Mouse (Mus musculus): ENCODE measurements around the gene AC131692.1. TPM values are rescaled to one million over a fixed set of nuclear protein-coding genes. Genes with fewer than 3 reads are reported as not detected.

Gene AC131692.1
- total RNA-seq, 4 experiments from 2014 or later, result not detected

GRCm38 (mm10) chr19:6067724-6068415 lies 26.3 kb upstream of the AC131692.1 start, which contains the start of gene Tm7sf2:
Tm7sf2 (minus strand) TSS chr19:6068373.
- DNase-seq (ENCODE audit: low spot score in 2 of 2), result peak; percentile 84 to 85

- no peak for DNase-seq (ENCODE audit: low spot score in 2 of 2)
These were observed 25.3 kb upstream of the AC131692.1 start for GRCm38 (mm10) chr19:6068951-6069350.

DNA sequence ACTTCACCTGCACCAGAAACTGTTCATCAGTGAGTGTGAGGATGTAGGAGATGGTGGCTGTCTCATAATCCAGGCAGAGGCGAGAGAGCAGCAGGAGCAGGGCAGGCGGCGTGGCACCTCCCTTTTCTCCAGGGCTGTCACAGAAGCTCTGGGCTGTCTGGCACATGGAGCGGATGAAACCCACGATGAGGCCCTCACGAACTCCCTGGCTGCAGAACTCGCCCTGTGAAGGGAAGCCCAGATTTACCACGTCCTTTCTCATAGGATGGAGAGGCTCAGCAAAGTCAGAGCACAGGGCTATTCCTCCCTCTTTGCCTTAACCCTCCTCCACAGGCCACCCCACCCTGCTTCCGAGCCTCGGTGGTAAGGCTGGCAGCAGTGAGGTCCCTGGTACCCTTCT lies 24.4 kb upstream of the AC131692.1 start:
- DNase-seq (ENCODE audit: low spot score in 2 of 2), result no peak

DNA sequence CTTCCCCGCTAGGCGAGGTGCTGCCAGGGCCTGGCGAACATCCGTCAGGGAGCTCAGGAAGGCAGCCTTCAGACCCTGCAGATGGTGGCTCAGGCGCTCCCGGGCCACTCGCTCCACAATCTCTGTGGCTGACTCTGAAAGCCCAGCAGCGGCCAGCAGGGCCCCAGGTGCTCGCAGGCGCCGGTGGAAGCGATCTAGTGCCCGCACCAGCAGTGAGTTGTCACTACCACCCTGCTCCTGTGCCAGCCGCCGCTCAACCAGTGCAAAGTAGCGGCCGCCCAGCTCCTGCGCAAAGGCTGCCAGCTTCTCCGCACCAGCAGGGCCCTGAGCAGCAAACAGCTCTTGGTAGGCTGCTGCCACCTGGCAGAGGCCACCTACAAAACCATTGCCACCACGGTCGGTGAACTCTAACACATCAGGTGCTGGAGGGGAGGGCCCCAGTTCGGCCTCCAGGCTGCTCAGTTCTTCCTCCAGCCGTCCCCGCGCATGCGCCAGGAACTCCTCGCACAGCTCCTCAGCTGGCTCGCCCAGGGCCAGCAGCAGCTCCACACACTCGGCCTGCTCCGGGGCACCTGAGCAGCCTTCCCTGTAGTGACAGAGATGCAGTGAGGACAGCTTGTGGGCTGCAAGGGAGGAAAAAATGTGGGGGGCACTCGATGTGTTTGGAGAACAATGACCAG lies 23.5 kb upstream of the AC131692.1 start:
- no peak for DNase-seq (ENCODE audit: low spot score in 2 of 2)

DNA sequence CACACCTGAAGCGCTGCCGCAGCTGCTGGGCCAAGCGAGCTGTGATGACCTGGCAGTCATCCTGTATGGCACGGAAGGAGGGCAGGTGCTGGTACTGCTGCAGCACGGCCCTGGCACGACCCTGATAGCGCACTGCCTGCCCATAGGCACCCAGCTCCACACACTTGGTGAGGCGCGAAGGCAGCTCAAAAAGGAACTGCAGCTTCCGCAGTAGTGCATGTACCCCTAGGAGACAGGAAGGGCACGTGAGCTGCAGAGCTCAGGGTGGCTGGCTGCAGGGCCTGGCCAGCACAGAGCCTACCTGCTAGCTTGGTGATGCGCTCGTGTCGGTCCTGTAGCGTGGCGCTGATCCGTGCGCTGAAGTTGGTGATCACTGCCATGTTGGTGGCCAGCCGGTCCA lies 23.0 kb upstream of the AC131692.1 start:
- no peak for DNase-seq (ENCODE audit: low spot score in 2 of 2)

GRCm38 (mm10) chr19:6073889-6074288 lies 20.3 kb upstream of the AC131692.1 start:
- no peak for DNase-seq (ENCODE audit: low spot score in 2 of 2)

GRCm38 (mm10) chr19:6076564-6077393 lies 17.4 kb upstream of the AC131692.1 start, which contains the start of gene Vps51:
Vps51 (minus strand) TSS chr19:6077231.
- DNase-seq (ENCODE audit: low spot score in 2 of 2), result peak; percentile 72 to 74

- no peak for DNase-seq (ENCODE audit: low spot score in 2 of 2)
These were observed 14.2 kb upstream of the AC131692.1 start, which contains the start of gene Tmem262 for GRCm38 (mm10) chr19:6079983-6080480. Tmem262 (plus strand) TSS chr19:6080033.

DNA sequence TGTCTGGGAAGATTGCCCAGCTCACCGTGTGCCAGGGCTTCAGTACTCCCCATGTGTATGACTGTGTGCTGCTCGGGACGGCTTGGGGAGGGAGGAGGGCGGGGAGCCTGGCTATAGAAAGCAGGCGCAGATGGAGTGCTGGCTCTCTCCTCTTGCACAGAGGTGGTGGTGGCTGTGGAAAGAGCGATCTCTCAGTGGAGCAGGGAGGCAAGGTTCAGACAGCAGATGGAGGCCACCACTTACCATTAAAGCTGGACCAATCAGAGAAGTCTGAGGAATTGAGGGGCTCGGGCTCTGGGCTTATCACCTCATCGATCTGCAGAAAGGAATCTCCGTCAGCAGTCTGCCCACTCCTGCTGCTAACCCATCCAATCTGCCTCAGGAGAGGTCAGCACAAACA lies 12.1 kb upstream of the AC131692.1 start, which contains the start of gene Gm28374:
Gm28374 (minus strand) TSS at position 101 of the 400 bp plus-strand sequence.
- no peak for DNase-seq (ENCODE audit: low spot score in 2 of 2)

- peak; percentile 96 to 97 for DNase-seq (ENCODE audit: low spot score in 2 of 2)
These were observed 9.6 kb upstream of the AC131692.1 start, which contains the start of the genes Zfpl1 and Cdca5 for GRCm38 (mm10) chr19:6084478-6085248. Zfpl1 (minus strand) TSS chr19:6084956. Cdca5 (plus strand) TSS chr19:6084983.

DNA sequence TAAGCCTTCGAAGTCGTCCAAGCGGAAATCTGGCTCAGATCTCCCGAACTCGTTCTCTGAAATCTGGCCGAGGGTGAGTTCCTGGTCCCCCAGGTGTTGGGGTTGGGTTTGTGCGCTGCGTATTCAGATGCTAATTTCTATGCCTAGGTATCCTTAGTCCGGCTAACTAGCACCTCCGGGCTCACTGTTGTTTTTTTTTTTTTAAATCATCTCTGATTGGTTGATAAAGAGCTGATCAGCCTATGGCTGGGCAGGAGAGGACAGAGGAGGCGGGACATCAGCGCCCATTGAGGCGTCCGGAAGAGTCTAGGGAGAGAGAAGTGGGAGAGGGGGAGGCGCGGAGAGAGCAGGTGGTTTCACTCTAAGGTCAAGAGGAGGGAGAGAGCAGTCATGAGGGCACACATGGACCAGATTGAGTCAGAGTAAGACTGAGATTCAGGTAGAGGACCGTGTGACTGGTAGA lies 8.8 kb upstream of the AC131692.1 start:
- DNase-seq (ENCODE audit: low spot score in 2 of 2), result no peak

DNA sequence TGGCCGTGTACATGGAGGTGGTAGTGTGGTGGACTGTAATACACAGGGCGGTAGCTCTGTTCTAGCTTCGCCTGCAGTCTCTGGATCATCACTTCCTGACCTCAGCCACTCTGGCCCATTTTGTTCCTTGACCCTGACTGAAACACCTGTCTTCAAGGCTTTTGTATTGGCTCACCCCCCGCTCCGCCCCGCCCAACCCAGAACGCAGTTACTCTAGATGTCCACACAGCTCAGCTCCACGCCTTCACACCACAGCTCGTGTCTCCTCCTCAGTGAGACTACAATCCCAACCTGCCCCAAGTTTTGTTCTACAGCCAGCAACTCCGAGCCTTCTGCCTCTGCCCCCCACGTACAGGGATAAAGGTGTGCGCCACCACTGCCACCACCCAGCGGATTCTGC lies 5.4 kb upstream of the AC131692.1 start:
- DNase-seq (ENCODE audit: low spot score in 2 of 2), result no peak

DNA sequence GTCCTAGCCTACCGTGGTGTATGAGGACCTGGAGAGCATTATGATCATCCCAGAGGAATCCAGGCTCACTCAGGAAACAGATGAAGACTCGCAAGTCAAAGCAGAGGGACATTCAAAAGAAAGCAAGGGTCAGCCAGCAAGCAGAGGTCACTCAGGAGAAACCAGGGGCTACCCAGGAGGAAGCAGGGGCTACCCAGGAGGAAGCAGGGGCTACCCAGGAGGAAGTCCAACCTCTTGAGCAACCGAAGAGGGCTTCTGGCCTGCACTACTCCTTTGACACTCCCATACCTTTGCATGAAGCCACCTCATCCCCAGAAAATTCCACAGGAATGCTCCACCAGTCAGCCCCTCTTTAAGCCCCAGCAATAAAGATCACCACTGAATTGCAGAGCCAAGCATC lies 3.6 kb downstream of the AC131692.1 start:
- DNase-seq (ENCODE audit: low spot score in 2 of 2), result no peak

GRCm38 (mm10) chr19:6101186-6101585 lies 7.0 kb downstream of the AC131692.1 start:
- no peak for DNase-seq (ENCODE audit: low spot score in 2 of 2)

DNA sequence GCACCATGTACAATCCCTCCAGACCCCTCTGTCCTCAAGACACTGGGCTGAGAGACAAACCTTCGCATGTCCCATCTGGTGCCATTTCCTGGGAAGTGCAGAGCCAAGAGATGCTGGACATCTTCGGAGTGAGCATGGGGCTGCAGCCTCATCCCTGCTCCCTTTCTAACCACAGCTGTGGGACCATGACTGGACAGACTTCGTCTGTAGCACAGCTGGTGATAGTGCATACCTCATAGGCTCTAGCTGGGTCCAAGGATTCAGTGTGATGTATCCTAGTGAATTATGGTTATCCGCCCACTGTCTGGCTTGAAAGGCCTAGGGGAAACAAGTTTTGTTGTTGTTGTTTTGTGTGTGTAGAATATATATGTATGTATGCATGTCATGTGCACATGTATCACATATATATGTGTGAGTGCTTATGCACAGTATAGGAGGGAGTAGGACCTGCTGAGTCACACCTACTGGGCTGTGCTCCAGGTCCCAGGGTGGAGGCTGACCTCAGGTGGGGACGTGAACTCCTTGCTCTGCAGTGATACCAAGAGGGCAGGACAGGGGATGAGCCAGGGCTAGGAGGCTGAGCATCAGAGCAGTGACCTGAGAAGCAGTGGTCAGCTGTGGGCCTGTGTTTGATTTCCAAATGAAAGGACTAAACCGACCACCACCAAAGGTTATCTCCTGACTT lies 8.1 kb downstream of the AC131692.1 start:
- no peak for DNase-seq (ENCODE audit: low spot score in 2 of 2)

GRCm38 (mm10) chr19:6104476-6104875 lies 10.3 kb downstream of the AC131692.1 start:
- no peak for DNase-seq (ENCODE audit: low spot score in 2 of 2)

DNA sequence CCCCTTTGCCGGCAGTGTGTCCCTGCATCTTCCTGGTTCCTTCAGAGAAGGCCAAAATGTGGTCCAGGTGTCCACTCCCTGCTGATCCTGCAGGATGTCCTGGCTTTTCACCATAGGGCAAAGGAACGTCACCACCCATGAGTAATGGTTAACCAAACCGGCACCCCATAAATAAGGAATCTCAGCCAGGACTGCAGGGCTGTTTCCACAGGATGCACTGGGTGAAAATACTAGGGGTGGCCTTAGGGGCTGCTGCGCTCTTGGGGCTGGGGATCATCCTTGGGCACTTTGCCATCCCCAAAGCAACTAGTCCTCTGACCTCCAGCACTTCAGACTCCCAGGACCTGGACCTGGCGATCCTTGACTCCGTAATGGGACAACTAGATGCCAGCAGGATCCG lies 11.4 kb downstream of the AC131692.1 start, which contains the start of gene Naaladl1:
Naaladl1 (plus strand) TSS at position 197 of the 400 bp plus-strand sequence.
- DNase-seq (ENCODE audit: low spot score in 2 of 2), result no peak

DNA sequence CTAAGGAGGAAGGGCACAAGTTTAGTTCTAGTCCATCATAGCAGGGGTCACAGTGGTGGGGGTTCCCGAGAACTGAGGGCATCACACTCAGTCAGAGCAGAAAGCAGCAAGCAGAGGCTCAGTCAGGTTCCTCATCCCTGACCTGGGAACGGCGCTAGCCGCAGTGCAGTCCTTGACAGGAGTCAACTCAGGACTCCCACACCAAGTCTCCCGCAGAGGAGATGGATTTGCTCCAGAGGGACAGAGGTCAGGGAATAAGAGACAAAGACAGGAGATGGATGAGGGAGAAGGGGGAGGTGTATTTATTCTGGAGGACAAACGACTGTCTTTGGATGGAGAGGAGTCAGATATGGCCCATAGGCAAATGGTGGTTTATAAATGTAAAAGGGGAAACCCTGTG lies 18.9 kb downstream of the AC131692.1 start:
- no peak for DNase-seq (ENCODE audit: low spot score in 2 of 2)

- DNase-seq (ENCODE audit: low spot score in 2 of 2), result no peak
These were observed 22.1 kb downstream of the AC131692.1 start for GRCm38 (mm10) chr19:6116113-6116850.

All from gastrocnemius, adult 8-10 months (tissue).